Mouse (Mus musculus): Measurements from ENCODE around the gene Ctcfl.

The Ctcfl gene

DNA sequence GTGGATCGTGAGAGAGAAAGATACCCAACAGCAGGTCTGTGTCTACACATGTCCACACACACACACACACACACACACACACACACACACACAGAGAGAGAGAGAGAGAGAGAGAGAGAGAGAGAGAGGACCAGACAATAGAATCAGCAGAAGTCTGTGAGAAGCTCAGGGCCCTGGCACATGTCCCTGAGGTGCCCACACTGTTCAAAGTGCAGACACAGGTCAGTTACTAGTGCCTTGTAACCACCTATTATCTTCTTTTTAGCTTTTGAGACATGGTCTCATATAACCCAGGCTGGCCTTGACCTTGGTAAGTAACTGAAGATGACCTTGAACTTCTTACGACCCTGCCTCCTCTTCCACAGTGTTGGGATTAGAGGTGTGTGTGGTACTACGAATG, 70.1 kb downstream of the Ctcfl start:
- DNase-seq (ENCODE audit: low read depth, low spot score): peak; percentile 7

DNA sequence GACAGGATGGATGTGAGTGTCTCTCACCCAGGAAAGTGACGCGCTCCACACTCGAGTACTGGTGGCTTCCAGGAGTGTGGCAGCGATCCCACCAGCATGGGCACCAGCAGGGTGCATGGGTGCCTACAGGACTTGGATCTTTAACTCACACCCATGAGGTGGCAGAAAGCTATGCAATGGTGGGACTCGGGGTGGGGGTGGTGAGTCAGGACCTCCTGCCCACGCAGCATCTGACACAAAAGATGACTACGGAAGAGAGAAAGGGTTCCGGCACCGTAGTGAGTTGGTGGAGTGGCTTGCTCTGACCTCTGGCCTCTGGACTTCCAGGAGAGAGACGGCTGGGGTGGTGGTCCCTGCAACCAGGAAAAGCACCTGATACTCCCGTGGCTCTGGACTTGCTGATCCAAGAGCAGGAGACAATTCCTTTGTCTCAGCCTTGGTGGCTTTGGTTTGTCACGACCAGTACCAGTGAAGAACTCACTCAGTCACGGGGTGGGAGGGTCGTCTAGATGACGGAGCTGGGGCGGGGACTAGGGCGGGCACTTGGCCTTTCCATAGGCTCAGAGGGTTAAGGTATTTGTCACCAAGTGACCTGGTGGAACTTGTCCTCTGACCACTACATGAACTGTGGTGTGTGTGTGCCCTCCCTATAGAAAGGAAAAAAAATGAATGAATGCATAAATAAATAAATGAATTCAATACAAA, 71.1 kb downstream of the Ctcfl start:
- peak; percentile 54 for DNase-seq (ENCODE audit: low read depth, low spot score)

DNA sequence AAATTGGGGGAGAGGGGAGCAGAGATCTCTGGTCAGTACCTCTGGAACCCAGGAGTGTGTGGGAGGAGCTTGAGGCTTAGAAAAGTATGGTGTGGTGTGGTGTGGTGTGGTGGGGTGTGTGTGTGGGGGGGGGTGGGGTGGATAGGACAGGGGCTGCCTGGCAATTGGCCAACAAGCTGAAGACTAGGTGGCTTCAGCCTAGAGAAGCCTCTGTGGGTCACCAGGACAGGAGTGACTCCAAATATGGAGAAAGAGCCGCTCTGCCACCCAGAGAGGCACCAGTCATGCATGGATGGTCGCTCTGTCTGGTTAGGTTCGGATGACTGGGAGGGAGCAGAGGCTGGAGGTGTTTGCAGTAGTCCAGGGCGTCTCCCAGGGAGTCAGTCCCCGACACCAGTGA, 71.9 kb downstream of the Ctcfl start:
- peak; percentile 14 for DNase-seq (ENCODE audit: low read depth, low spot score)

DNA sequence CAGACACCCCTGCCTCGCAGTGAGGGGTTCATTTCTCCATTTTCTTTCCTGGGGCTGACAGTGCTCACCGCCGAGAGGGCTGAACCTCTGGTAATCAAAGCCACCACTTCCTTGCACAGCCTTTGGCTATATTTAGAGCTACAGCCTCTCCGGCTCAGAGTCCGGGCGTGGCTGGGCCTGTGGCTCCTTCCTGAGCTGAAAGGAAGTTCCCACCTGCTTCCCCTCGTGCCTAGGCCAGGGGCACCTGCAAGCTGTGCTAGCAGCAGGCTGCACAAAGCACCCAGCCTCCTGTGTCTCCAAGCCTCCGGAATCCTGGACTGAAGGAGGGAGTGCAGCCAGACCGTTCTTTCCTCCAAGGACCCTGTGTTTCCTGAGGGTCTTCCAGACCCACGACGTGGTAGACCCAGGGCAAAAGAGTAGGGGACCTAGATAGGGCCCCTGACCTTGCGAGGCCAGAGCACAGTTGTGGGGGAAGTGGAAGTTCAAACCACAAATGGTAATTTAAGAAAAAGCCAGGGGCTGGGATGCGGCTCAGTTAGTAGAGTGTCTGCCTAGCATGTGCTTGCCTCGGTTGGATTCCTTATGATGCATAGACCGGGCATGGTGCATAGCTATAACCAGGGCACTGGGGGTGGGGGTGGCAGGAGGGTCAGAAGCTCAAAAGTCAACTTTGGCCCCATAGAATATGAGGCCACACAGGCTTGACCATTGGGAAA, 72.6 kb downstream of the Ctcfl start:
- DNase-seq (ENCODE audit: low read depth, low spot score): peak; percentile 77

DNA sequence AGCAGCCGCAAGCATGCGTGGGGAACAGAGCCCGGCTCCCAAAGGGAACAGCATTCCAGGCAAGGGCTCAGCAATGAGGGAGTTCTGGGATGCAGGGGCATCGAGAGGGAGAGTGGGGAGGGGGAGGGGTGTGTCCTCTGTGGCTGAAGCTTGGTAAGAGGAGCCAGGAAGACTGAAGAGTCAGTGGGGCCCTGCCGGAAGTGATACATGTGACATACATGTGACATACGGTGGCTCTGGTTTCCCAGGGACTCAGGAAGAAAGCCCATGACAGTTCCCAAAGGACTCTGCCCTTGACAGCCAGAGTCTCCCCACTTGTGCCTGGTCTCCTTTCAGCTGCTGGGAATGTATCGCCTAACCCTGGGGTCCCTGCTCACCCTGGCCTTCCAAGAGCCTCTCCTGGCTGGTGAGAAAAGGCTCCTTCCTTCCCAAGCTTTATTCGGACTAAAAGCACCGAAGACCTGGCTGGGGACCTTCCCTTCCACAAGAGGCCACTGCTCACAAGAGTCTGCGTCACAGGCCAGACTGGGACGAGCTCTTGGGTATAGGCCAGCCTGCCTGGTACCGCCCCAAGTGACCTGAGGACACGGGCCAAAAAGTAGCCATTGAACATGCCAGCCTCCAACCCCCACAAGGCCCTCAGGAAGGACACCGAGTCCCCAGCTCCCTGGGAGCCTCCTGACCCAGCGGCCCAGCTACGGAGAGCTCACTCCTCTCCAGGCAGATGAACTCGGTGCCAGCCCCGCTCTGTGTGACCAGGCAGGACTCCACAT, 74.9 kb downstream of the Ctcfl start:
- no peak for DNase-seq (ENCODE audit: low read depth, low spot score)
